Mouse (Mus musculus) heart, adult 2 months (tissue): Measurements from ENCODE around the gene Shisa5.

ENCODE experiments used
- CTCF ChIP-seq: fragments of 200-600 bp; IDR thresholded peaks from 2 replicates; pipeline ENCODE4 v1.8.1; 2022; ENCODE audit warnings: antibody characterized with exemption, mild to moderate bottlenecking, moderate library complexity
- EP300 ChIP-seq: fragments of 200-500 bp; IDR thresholded peaks from 2 replicates; pipeline ENCODE4 v1.6.1; 2011; ENCODE audit warnings: low read depth, low read length, control low read depth; ENCODE audit not compliant: insufficient read depth
- POLR2A ChIP-seq: fragments of 200-500 bp; IDR thresholded peaks from 2 replicates; pipeline ENCODE4 v1.6.1; 2011; ENCODE audit warnings: mild to moderate bottlenecking, low read depth, low read length, control low read depth; ENCODE audit not compliant: insufficient read depth

DNA sequence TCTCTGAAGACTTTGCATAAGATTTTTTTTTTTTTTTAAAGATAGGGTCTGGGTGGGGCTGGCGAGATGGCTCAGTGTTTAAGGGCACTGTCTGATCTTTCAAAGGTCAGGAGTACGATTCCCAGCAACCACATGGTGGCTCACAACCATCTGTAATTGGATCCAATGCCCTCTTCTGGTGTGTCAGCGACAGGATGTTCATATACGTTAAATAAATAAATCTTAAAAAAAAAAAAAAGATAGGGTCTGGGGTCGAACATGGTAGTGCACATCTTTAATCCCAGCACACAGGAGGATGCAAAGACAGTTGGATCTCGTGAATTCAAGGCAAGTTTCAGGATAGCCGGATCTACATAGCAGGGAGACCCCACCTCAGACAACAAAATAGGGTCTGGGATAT, 11.0 kb downstream of the Shisa5 start:
- TF ChIP-seq CTCF (no peak), POLR2A (no peak), EP300 (no peak)
